Mouse (Mus musculus) forebrain, embryonic 15.5 days (tissue): ENCODE measurements around the gene Gp5. TPM values are rescaled to one million over a fixed set of nuclear protein-coding genes. Genes with fewer than 3 reads are reported as not detected.

Source experiments
- ATAC-seq: fragments of 200-750 bp; cut with Nextera tagmentation; replicated peaks from 2 replicates; pipeline ENCODE4 v1.8.0; 2017; ENCODE audit warnings: mild to moderate bottlenecking, moderate TSS enrichment, moderate library complexity
- H3K27ac ChIP-seq: fragments of 300-500 bp; sonication (generic); replicated peaks from 2 replicates; pipeline ENCODE4 v1.5.1; 2015; ENCODE audit warnings: mild to moderate bottlenecking, inconsistent platforms
- H3K27me3 ChIP-seq: fragments of 300-500 bp; sonication (generic); 2 replicates; pipeline ENCODE4 v1.6.1; 2015; ENCODE audit warnings: inconsistent platforms
- H3K36me3 ChIP-seq: fragments of 300-500 bp; sonication (generic); 2 replicates; pipeline ENCODE4 v1.6.1; 2015; ENCODE audit warnings: mild to moderate bottlenecking, inconsistent platforms
- H3K4me1 ChIP-seq: fragments of 300-500 bp; sonication (generic); 2 replicates; pipeline ENCODE4 v1.6.1; 2015; ENCODE audit warnings: inconsistent platforms
- H3K4me2 ChIP-seq: fragments of 300-500 bp; sonication (generic); replicated peaks from 2 replicates; pipeline ENCODE4 v1.6.1; 2015; ENCODE audit warnings: mild to moderate bottlenecking, inconsistent platforms
- H3K4me3 ChIP-seq: fragments of 300-500 bp; sonication (generic); 2 replicates; pipeline ENCODE4 v1.5.1; 2015; ENCODE audit warnings: mild to moderate bottlenecking, inconsistent platforms
- H3K9ac ChIP-seq: fragments of 300-500 bp; sonication (generic); replicated peaks from 2 replicates; pipeline ENCODE4 v1.6.1; 2015; ENCODE audit warnings: mild to moderate bottlenecking, inconsistent platforms
- H3K9me3 ChIP-seq: fragments of 300-500 bp; sonication (generic); 2 replicates; pipeline ENCODE4 v1.6.1; 2016; ENCODE audit warnings: inconsistent platforms
- WGBS: fragments of 180-500 bp; shearing (Covaris S2); methylation state at CpG from one replicate; pipeline ENCODE4 v1.1.7; 2015; ENCODE audit warnings: mixed read lengths; 5-methylcytosine and 5-hydroxymethylcytosine counted together
- polyA plus RNA-seq: library from polyadenylated mRNA; unstranded; fragments of >200 nt; fragmentation: Nextera tagmentation; extraction: Ambion mirVana; gene quantifications from 2 replicates; pipeline ENCODE4 v1.2.1, GENCODE M21; 2015

Gp5 gene
- polyA plus RNA-seq, 1 experiment from 2014 or later: 0.29 TPM

DNA sequence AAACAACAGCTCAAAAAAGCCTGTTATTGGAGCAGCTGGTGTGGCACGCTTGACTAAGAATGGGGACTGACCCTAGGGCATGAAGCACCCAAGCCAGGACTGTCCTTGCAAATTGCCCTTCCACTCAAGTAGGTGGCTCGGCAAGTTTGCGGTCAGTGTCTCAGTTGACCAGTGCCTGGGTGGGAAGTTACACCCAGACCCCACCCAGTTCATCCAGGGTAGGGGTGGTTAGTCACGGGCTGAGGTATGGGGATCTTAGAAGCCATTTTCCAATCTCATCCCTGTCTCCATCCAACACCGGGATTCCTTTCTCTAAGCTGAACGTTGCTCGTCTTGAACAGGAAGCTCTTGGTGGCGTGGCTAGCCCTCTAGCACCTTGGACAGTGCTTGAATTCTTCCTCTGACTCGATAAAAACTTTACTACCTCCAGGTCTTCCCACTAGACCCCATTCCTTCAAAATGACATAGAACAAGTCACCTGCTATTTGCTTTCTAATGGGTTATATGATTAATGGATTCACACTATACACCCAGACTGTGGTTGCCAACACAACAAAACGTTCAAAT, 10.8 kb downstream of the Gp5 start:
- no peaks in the 10 kb centered on the region for H3K27me3 ChIP-seq
- no peak overlapping the region for H3K27ac ChIP-seq
- no peaks in the 10 kb centered on the region for H3K4me1 ChIP-seq
- no peak overlapping the region for H3K9ac ChIP-seq
- H3K36me3 ChIP-seq: no peaks in the 10 kb centered on the region
- 77% methylated on average over 10 of the region's 10 CpGs for WGBS
- H3K9me3 ChIP-seq: no peaks in the 10 kb centered on the region
- no peak overlapping the region for H3K4me3 ChIP-seq
- ATAC-seq: no peak
- no peak overlapping the region for H3K4me2 ChIP-seq

DNA sequence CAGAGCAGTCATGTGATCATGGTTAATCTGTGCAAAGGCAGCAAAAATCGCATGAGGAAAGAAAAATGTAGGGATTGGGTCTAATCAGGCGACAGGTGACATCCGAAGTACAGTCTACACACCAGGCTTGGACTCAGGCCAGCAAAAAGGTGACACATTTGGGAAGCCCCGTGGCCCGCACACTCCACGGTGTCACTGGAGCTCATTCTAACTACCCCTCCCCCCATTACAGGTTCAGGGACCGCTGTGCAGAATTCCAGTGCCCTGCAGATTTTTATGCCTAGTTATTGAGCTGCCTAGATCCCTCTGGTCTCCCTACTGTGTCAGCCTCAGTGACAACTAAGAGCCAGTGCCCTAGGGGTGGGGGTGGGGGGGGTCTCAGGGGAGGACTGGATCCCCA, 13.1 kb downstream of the Gp5 start:
- no peaks in the 10 kb centered on the region for H3K27me3 ChIP-seq
- no peaks in the 10 kb centered on the region for H3K9me3 ChIP-seq
- no peak overlapping the region for H3K9ac ChIP-seq
- H3K36me3 ChIP-seq: no peaks in the 10 kb centered on the region
- no peaks in the 10 kb centered on the region for H3K4me1 ChIP-seq
- no peak overlapping the region for H3K4me3 ChIP-seq
- no peak overlapping the region for H3K27ac ChIP-seq
- ATAC-seq: no peak
- no peak overlapping the region for H3K4me2 ChIP-seq
- WGBS: 87% methylated on average over 7 of the region's 7 CpGs

DNA sequence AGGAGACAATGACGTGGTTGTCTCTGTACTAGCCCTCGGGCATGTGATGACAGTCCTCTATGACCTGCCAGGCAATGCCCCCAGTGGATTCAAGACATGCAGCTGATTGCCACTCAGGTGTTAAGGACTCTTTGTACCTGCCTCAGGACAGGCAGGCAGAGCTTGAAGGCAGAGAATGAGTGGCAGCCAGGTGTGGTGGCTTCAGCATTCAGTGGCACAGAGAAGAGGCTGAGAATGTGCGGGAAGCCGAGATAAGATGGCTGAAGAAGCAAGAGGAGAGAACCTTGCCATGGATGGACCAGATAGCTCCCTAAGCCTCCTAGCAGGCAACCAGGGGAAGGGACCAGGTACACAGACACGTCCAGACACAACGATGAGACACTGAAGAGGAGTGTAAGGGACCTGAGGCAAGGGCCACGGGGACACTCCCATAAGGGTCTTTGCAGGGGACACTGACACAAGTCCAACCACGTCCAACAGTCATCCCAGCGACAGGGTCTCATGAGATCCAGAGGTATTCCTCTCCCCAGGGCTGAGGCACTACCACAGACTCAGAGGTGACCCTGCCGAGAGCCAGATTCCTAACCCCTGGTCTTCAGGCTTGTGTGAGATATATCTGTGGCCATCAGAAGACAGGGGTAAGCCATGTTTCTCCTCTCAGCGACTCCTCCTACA, 13.8 kb downstream of the Gp5 start:
- no peak overlapping the region for H3K4me2 ChIP-seq
- no peak overlapping the region for H3K9ac ChIP-seq
- H3K4me1 ChIP-seq: no peaks in the 10 kb centered on the region
- no peak overlapping the region for H3K27ac ChIP-seq
- no peak overlapping the region for H3K4me3 ChIP-seq
- H3K9me3 ChIP-seq: no peaks in the 10 kb centered on the region
- H3K27me3 ChIP-seq: no peaks in the 10 kb centered on the region
- no peaks in the 10 kb centered on the region for H3K36me3 ChIP-seq
- 87% methylated on average over 11 of the region's 11 CpGs for WGBS
- ATAC-seq: no peak

DNA sequence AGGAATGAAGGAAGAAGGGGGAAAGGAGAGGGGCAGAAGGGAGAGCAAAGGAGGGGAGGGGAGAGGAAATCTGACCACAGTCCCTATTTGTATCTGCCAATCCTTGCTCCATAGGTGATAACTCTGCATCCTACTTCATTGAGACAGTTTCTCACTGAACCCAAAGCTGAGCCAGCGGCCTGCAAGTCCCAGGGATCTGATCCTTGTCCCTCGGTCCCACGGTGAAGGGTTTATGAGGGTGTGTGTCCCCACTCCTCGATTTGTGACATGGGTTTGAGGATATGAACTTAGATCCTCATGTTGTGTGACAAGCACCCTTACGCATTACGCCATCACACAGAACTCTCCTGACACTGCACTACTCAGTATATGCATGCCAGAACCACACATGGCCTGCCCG, 15.5 kb downstream of the Gp5 start:
- ATAC-seq: no peak
- Histone ChIP-seq H3K27me3 (no peaks in the 10 kb centered on the region), H3K9me3 (no peaks in the 10 kb centered on the region), H3K36me3 (no peaks in the 10 kb centered on the region), H3K4me3 (no peak overlapping the region), H3K4me1 (no peaks in the 10 kb centered on the region), H3K9ac (no peak overlapping the region), H3K4me2 (no peak overlapping the region), H3K27ac (no peak overlapping the region)
- 90% methylated on average over 7 of the region's 7 CpGs for WGBS

DNA sequence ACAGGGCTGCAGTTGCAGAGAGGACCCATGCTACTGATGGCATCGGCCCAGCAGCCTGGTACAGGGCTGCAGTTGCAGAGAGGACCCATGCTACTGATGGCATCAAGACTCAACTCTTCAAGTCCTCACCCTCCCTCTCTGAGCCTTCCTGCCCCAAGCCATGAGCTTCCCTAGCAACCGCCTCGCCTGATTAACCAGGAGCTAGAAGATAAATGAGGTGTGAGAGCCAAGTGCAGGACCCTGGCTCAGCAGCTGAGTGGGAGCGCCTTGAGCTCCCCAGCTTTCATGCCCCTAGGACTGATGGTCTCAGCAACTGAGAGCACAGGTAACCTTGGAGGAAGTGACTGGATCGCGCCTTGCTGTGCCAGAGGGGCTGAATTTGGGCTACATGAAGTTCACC, 20.1 kb downstream of the Gp5 start:
- no peak overlapping the region for H3K9ac ChIP-seq
- ATAC-seq: no peak
- no peaks in the 10 kb centered on the region for H3K27me3 ChIP-seq
- H3K4me3 ChIP-seq: no peak overlapping the region
- H3K4me1 ChIP-seq: no peaks in the 10 kb centered on the region
- H3K36me3 ChIP-seq: no peaks in the 10 kb centered on the region
- H3K9me3 ChIP-seq: no peaks in the 10 kb centered on the region
- H3K4me2 ChIP-seq: no peak overlapping the region
- H3K27ac ChIP-seq: no peak overlapping the region
- 82% methylated on average over 6 of the region's 6 CpGs for WGBS

DNA sequence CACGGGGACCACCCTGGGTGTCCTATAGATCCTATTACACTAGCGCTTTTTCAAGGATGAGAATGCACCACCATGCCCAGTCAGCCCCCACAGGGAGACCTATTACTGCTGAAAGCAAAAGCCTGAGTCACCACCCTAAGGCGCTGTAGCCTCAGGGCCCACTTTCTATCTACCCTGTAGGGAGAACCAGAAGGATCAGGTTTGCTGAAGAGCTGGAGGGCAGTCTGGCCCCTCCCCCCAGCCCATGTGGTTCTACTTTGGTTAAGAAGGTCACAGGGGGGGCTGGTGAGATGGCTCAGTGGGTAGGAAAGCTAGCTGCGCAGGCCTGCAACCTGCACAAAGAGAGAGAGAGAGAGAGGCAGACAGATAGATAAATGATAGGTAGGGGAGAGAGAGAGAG, 24.9 kb downstream of the Gp5 start:
- H3K27me3 ChIP-seq: peaks cover 22% of the 10 kb centered on the region
- WGBS: 54% methylated on average over 4 of the region's 4 CpGs
- ATAC-seq: no peak
- no peak overlapping the region for H3K4me3 ChIP-seq
- peaks cover 15% of the 10 kb centered on the region for H3K4me1 ChIP-seq
- H3K9me3 ChIP-seq: no peaks in the 10 kb centered on the region
- H3K27ac ChIP-seq: no peak overlapping the region
- H3K4me2 ChIP-seq: no peak overlapping the region
- no peak overlapping the region for H3K9ac ChIP-seq
- no peaks in the 10 kb centered on the region for H3K36me3 ChIP-seq

DNA sequence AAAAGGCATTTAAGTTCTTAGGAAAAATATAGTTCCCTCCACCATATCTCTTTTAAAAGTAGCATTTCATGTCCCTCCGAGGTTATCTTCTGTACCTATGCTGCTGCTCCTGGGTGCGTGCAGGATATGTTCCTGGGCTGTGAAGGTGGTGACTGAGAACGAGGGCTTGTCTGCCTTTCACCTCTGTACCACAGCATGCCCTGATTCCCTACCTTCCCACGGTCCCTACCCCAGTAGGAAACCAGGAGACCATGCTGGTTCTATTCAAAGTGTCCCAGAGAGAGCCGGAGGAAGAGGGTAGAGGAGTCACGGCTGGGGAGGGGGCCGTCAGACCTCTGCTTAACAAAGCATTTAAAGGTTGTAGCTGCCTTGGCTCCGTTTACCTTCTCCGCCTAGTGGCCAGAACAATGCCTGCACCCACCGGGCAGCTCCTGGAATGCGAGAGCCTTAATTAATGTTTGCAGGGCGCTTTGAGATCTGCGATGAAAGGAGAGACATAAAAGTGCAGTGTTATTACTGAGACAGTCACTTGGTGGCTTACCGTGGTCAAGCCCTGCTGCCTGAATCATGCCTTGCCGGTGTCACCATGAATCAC, 26.7 kb downstream of the Gp5 start:
- Histone ChIP-seq H3K4me1 (peaks cover 15% of the 10 kb centered on the region), H3K4me2 (peak overlapping the region; percentile 26), H3K27me3 (peaks cover 22% of the 10 kb centered on the region), H3K36me3 (no peaks in the 10 kb centered on the region), H3K9me3 (no peaks in the 10 kb centered on the region), H3K4me3 (peak overlapping the region; percentile 5), H3K9ac (no peak overlapping the region), H3K27ac (no peak overlapping the region)
- peak; percentile 53; the same call in 1 of the 2 replicates for ATAC-seq
- WGBS: under 1% methylated on average over 15 of the region's 15 CpGs

DNA sequence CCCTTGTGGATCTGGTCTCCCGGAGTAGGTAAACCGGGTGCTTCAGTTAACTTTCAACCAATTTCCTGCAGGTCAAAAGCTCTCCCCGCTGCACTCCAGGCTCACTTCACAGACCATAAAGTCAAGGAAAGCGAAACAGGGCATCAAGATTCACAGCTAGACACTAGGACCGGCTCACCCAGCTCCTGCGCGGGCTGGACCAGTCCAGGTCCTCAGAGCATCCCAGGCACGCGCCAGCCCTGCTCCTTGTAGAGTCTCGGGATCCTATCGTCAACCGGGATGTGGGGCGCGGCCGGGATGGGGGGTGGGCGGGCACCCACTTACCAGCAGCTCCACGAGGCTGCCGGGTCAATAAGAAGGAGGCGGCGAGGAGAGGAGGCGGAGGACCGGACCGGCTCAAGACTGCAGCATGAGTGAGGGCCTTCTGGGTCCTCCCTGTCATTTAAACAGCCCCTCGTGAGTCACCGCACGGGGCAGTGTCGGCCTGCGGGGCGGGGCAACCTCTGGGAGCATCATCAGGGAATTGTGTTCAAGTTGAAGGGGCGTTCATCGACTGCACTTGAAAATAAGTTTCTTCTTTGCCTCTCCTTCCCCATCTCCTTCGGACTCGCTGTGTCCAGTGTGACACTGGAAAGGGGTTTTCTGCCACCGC, 27.6 kb downstream of the Gp5 start, which contains the start of gene Lrrc15:
Gene Lrrc15 (minus strand): TSS at position 413 of the 652 bp plus-strand sequence.
- peak within 1 kb of the TSS; percentile 26 for H3K4me3 ChIP-seq
- no peaks in the 10 kb centered on the region for H3K9me3 ChIP-seq
- 7% methylated on average over 34 of the region's 34 CpGs for WGBS
- peaks cover 15% of the 10 kb centered on the region for H3K4me1 ChIP-seq
- H3K27ac ChIP-seq: no peak within 1 kb of the TSS
- H3K9ac ChIP-seq: no peak within 1 kb of the TSS
- H3K36me3 ChIP-seq: no peaks in the 10 kb centered on the region
- peak within 1 kb of the TSS; percentile 46 for H3K4me2 ChIP-seq
- peak; percentile 24; the same call in 1 of the 2 replicates for ATAC-seq
- peaks cover 22% of the 10 kb centered on the region for H3K27me3 ChIP-seq

DNA sequence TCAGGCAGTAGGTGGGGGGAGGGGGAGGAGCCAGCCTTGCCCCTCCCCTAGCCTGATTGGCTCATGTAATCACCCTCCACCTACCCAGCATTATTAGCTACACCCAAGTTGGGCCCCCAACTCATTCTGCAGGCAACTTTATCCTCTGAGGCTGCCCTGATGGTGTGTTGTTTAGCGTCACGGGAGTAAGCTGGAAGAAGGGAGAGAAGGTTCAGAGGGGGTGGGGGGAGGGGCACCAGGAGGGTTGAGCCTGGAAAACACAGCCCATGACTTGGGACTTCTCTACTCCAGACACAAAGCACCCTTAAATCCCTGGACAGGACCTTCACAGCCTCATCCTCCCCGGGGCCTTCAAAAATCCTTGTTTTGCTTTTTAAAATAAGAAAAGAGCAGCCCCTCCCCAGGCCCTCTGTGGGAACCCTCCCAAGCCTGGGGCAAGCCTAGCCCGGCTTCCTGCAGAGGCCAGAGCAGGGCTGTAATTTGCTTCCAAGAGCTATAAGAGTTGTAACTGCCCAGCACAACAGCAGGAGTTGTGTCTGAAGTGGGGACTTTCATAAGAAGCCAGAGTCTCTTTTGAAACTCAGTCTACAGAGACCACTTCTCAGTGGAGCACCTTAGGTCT, 29.8 kb downstream of the Gp5 start:
- H3K9me3 ChIP-seq: no peaks in the 10 kb centered on the region
- H3K4me1 ChIP-seq: peaks cover 15% of the 10 kb centered on the region
- H3K27me3 ChIP-seq: peaks cover 22% of the 10 kb centered on the region
- H3K4me2 ChIP-seq: no peak overlapping the region
- no peak overlapping the region for H3K4me3 ChIP-seq
- no peaks in the 10 kb centered on the region for H3K36me3 ChIP-seq
- WGBS: 5% methylated on average over 4 of the region's 4 CpGs
- no peak overlapping the region for H3K9ac ChIP-seq
- ATAC-seq: no peak
- H3K27ac ChIP-seq: no peak overlapping the region

DNA sequence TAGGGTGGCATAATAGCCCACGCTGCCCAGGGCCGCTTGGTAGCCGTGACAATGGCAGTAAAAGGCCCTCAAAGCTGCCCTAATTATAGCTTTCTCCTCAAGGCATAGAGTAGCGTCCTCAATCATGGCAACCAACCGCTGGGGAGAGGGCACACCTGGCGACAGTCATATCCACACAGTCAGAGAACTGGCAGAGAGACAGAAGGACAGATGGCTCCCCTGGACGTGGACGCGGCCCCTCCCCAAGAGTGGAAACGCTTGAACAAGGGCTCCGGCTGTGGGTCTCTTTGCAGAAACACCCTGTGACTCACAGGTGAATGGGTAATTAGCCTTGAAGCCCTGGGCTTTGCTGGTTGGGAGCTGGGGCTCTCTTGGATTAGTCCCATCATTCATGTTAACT, 32.2 kb downstream of the Gp5 start:
- no peak overlapping the region for H3K9ac ChIP-seq
- H3K4me3 ChIP-seq: no peak overlapping the region
- H3K4me1 ChIP-seq: peaks cover 7% of the 10 kb centered on the region
- H3K36me3 ChIP-seq: no peaks in the 10 kb centered on the region
- 56% methylated on average over 11 of the region's 11 CpGs for WGBS
- no peaks in the 10 kb centered on the region for H3K9me3 ChIP-seq
- peaks cover 12% of the 10 kb centered on the region for H3K27me3 ChIP-seq
- no peak overlapping the region for H3K4me2 ChIP-seq
- H3K27ac ChIP-seq: no peak overlapping the region
- no peak for ATAC-seq

DNA sequence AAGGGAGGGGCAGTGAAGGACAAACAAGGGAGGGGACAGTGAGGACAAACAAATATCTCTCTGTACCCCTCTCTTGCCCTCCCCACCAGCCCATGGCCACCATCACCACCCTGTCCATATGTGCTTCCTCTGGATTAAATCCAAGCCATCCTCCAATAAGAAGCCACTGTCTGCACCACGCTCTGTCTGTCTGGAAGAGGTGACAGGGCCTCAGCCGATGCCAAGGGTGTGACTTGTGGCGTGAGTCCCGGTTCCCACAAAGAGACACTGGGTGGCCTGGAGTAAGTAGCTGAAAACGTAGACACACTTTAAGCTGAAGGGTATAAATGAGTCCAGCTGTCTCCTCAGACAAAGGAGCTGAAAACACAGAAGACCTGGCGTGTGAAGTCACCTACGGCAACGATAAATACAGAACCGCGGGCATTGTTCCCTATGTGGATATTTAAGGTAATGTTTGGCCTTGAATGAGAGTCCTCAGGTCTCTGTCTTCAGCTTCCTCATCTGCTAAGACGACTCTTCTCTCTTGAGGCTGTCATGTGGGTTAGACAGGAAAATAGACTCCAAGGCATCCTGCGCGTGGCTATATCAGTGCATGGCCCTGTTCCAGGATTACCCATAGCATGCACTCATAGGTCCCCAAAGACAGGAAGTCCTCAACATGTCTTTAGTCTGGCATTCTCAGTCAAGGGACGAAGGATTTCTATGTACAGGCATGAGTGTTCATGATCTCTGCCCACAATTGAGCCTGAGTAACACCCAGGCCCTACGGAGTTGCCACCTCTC, 34.8 kb downstream of the Gp5 start:
- H3K27ac ChIP-seq: no peak overlapping the region
- WGBS: 72% methylated on average over 15 of the region's 15 CpGs
- H3K4me3 ChIP-seq: no peak overlapping the region
- no peak for ATAC-seq
- no peaks in the 10 kb centered on the region for H3K36me3 ChIP-seq
- no peaks in the 10 kb centered on the region for H3K9me3 ChIP-seq
- H3K4me2 ChIP-seq: no peak overlapping the region
- no peaks in the 10 kb centered on the region for H3K27me3 ChIP-seq
- no peak overlapping the region for H3K9ac ChIP-seq
- H3K4me1 ChIP-seq: peaks cover 14% of the 10 kb centered on the region
